Mouse (Mus musculus): Measurements from ENCODE around the gene Ddx39.

The Ddx39 gene

DNA sequence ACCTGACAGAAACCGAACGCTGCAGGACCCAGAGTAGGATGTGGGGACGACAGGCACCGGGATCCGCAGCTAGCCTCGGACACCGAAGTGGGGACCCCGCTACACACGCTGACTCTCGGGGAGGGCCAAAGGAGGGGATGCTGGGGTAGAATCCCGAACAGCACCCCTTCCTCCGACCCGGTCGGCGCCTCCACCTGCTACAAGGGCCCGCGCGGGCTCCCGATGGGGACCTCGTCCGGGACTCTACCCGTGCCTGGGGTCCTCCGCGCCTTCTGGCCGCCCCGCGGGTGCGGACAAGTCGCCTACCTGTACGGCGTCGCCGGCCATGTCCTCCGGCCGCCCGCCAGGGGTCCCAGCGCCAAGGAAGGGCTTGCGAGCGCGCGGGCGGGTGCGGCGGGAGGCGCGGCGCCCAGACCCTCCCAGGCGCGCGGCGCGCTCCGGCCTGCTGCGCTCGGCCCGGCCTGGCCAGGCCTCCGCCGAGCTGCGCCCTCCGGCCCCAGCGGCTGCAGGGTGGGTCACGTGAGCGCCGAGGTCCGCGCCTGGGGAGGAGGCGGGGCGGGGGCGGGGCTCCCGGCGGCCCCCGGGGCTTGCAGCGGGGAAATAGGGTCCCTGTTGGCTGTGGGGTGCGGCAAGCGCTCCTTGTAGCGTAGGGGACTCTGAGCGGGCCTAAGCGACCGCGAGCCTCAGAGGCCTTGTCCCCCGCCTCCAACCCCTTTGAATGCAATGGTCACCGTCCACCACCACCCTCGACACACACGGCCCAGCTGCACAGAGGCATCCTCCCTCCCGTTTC is 16.1 kb upstream of the Ddx39 start, which contains the start of gene Pkn1:
Gene Pkn1 (minus strand): TSS at position 519 of the 793 bp plus-strand sequence.
- DNase-seq (ENCODE audit: low read depth): peak; percentile 79

DNA sequence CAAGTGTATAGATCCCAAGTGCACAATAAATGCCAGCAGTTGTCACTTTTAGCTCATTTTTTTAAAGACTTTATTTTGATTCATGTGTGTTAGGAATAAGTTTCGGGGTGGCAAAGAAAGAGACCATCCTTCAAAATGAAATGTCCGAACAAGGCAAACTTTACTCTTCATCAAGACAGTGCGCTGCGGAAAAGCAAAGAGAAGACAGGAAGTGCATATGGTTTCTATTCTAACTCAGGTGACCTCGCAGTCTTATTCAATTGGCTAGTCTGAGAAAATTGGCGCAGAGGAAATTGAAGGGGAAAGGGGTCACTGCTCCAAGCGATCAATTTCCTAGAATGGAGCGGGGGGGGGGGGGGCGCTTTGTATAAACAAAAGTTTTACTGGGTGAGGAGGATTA is 15.4 kb upstream of the Ddx39 start:
- DNase-seq (ENCODE audit: low read depth): peak; percentile 85

DNA sequence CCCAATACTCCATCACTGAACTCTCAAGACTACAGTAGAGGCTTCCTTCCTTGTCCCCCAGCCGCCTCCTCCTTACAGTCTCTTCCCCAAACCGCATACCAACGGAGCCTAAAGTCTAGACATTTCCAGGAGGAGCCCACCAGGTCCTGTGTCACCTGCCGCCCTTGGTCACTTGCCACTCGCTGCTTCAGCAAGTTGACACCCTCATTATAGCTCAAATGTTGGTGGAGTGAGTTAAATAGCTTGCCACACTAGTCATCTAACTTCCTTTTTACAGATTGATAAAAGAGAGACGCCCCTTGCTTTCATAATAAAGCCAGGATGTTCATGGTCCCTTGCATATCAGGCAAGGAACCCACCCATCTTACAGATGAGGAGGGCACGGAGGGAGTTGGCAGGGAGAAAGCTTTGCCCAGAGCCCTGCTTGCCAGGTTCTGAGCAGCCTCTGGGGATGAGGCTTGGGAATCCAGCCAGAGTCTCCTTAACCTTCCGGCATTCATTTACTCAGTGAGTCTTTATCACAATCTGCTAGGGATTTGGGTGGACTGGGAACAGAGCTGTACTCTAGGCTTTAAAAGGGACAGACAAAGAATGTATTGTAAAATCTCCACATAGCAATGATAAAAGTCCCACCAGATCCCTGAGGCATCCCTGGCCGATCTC is 14.4 kb upstream of the Ddx39 start:
- DNase-seq (ENCODE audit: low read depth): no peak

DNA sequence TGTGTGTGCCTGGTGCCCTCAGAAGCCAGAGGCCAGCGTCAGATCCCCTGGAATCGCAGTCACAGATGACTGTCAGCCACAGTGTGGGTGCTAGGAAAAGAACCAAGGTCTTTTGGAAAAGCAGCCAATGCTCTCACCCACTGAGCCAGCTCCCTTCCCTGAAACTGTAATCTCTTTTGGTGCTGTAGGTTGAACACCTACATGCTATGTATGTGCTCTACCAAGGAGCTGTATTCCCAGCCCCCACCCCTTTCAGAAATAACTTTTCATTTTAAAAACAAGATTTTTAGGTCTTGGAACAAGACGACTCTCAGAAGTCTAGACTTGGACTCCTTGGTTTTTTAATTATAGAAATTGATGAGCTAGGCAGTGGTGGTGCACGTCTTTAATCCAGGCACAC is 11.6 kb upstream of the Ddx39 start:
- DNase-seq (ENCODE audit: low read depth): no peak

DNA sequence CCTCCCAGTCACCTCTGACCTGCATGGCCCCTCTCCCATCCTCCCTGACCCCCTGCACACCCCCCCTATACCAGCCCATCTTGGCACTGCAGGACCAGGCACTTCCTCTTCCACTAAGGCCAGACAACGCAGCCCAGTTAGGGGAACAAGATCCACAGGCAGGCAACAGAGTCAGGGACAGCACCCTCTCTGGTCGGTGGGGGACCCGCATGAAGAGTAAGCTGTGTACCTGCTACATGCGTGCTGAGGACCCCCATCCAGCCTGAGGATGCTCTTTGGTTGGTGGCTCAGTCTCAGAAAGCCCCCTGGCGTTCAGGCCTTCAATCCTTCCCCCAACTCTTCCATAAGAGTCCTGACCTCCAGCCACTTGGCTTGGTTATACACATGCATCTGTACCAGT is 8.6 kb upstream of the Ddx39 start:
- DNase-seq (ENCODE audit: low read depth): no peak

DNA sequence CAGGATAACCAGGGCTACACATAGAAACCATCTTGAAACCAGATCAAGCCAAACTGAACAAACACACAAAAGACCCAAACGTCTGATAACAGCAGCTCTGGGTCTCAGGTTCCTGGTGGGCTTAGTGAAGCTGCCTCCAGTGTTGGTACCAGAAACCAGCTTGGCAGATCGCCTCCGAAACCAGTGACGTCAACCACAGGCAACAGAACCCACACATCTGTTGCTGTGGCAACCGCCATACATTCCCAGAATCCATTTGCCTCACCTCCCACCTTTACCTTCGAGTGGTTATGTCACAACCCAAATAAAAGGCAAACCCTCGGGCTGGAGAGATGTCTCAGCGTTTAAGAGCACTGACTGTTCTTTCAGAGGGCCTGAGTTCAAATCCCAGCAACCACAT is 7.4 kb upstream of the Ddx39 start:
- no peak for DNase-seq (ENCODE audit: low read depth)

DNA sequence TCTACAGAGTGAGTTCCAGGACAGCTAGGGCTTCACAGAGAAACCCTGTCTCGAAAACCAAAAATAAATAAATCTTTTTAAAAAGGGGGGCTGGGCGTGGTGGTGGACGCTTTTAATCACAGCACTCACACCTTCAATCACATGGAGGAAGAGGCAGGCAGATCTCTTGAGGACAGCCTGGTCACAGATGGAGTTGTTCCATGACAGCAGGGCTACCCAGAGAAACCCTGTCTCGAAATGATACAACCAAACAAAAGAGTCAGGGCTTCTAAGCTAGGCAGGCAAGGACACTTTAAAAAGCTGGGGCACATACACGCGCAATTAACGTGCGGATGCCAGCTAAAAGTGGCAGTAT is 324 bp upstream of the Ddx39 start:
- DNase-seq (ENCODE audit: low read depth): no peak

DNA sequence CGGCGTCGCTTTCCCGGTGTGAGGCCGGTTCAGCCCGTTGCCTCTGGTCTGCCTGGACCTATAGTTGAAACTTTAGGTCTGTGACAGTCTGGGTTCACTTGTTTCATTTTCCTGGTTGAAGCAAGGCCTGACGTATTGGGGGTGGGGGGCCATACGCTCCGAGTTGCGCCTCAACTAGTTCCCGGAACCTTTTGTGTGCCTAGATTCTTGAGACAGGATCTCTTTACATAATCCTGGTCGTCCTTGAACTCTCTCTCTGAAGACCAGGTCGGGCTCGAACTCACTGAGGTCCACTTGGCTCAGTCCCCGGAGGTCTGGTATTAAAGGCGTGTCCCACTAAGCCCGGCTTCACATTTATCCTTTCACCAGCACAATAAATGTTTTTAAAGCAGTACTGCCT is 794 bp downstream of the Ddx39 start:
- DNase-seq (ENCODE audit: low read depth): no peak

DNA sequence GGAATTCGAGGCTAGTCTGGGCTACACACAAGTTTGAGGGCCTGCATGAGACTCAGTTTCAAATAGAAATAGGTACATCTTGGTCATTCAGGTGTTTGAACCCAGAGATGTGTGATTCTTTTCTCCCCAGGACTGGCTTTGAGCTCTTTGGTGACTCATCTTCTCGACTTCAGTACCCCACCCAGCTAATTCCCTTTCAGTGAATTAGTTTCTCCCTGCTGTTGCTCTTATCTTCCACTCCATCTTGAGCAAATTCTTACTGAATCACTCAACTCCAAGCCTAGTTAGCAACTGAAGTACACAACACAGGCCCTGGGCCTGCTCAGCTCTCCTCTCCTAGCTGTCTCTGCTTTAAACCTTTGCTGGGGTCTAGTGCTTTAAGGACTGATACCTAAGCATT is 1.6 kb downstream of the Ddx39 start:
- no peak for DNase-seq (ENCODE audit: low read depth)

DNA sequence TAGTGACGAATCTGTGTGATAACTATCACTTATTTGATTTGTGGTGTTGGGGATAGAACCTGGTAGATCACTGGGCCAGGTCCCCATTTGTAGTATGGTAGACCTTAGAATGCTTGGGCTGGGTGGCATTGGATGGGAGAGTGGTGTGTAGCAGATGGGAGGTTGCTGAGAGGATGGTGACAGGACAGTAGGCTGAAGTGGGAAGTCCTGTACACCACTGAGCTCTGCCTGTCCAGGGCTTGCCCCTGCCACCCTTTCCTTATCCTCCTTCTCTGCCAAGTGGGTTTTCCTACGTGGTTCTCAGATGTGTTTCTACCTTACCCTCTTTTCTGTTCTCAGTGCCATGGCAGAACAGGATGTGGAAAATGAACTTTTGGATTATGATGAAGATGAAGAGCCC is 4.1 kb downstream of the Ddx39 start:
- no peak for DNase-seq (ENCODE audit: low read depth)

DNA sequence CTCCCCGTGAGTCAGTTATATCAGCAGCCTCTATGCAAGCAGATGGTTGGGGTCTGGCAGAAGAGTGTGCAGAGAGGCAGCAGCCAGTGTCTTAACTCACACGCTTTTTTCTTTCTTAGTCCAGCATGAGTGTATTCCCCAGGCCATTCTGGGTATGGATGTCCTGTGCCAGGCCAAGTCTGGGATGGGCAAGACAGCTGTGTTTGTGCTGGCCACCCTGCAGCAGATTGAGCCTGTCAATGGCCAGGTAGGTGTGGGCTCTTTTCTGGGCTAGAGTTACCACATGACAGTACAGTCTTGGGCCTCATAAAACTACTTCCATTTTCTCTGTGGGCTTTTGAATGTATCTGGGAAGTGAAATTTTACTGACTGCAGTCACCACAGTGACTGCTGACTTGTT is 4.7 kb downstream of the Ddx39 start:
- no peak for DNase-seq (ENCODE audit: low read depth)

DNA sequence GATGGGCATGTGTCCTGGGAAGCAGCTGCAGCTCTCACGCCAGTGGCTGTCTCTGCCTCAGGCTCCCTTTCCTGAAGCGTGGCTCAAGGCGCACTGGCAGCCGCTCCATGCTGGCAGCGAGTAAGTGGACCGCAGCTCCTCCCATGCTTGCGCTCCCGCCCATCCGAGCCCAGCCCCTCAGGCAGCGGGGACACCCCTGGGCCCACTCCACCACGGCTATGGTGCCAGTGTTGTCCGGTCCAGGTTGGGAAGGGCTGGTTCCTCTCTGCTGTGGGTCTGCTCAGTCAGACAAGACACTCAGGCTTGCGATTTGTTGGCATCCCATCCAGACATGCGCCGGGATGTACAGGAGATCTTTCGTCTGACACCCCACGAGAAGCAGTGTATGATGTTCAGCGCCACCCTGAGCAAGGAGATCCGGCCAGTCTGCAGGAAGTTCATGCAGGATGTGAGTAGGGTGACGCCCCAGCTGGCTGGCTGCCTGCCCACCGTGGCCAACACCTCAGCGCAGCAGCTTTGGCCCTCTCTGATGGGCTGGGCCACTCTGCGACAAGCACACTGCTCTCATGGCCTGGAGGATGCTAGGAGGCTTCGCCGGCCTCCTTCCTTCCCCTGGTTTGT is 6.5 kb downstream of the Ddx39 start:
- DNase-seq (ENCODE audit: low read depth): no peak

DNA sequence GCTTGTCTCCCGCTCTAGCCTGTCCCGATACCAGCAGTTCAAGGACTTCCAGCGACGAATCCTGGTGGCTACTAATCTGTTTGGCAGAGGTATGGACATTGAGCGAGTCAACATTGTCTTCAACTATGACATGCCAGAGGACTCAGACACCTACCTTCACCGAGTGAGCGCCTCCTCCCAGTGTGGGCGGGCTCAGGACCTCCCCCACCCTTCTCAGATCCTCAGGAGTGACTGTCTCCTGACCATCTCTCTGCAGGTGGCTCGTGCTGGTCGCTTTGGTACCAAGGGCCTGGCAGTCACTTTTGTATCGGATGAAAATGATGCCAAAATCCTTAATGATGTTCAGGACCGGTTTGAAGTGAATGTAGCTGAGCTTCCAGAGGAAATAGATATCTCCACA is 7.7 kb downstream of the Ddx39 start:
- no peak for DNase-seq (ENCODE audit: low read depth)

DNA sequence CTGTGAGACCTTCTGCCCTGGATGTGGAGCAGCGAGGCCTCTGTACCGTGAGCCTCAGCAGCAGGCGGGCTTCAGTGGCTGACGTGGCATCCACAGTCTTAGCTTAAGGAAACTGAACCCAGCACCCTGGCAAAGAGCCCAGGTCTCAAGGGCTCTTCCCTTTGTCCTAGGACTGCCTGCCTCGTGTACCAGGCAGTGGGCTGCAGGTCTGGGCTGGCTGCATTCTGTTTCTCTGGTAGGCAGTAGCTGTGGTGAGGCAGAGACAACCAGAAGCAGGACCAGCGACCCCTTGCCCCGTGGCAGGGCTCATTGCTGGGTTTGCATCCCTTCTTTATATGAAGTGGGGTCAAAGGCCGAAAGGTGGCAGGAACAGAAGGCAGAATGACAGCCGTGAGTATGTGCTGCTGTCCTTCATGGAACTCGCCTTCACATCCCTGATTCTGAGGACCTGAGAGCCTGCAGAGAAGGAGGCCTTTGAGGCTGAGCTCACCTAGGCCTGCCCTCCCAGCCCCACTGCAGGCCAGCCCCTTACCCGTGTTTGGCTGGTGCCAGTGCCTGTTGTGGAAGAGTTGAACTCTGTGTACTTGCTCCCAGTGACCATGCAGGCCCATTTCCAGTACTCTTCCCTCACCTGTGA is 8.6 kb downstream of the Ddx39 start:
- no peak for DNase-seq (ENCODE audit: low read depth)

DNA sequence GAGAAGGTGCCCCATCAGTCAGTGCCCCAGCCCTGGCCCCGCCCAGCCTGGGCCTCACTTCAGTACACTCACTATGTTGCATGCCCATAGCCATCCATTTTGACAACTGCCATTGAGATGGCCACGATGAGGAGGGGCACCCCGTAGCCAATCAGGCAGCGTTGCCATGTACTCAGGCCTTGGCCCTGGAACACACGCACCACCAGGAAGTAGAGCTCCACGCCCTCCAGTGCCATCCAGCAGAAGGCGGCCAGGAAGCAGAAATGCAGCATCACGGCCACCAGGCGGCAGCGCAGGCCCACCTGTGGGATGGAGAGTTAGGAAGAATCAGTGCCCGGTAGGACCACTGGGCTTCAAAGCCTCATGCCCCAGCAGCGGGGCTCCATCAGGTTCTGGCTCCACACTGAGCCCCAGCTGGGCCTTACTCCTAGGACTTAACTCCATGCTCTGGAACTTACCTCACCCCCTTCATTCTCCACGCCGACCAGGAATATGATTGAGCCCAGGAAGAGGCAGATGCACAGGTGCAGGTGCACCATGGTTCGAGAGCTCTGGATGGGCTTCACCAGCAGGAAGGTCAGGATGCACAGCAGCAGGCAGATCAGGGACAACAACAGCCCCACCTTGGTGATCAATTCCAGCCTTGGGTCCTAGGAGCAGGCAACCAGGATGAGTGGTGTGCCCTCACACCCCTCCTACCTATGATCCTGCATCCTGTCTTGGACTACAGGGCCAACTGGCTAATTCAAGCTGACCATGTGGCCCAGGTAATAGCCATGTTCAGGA is 9.9 kb downstream of the Ddx39 start:
- peak; percentile 84 for DNase-seq (ENCODE audit: low read depth)

DNA sequence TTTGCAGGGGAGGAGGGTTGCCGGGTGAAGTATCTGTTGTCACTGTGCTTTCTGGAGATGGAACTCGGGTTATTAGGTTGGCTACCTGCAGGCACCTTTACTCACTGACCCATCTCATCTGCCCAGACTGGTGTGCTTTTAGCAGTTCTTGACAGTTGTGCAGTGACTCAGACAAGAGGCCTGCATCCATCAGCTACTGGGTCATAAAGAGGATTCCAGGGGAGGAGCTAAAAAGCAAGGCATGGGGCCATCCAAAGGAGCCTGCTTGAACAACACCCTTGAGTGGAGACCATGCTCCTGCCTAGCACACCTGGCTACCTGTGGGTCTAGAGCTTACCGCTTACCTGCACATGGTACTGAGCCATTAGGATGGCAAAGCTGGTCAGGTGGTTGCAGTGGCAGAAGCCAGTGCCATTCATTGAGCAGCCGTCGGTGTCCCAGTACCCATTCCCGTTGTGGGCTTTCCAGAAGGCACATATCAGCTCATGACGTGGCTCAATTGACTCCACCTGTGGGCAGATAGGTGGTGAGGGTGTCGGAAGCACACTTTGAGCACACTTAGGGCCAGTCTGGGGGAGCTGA is 10.6 kb downstream of the Ddx39 start:
- no peak for DNase-seq (ENCODE audit: low read depth)

DNA sequence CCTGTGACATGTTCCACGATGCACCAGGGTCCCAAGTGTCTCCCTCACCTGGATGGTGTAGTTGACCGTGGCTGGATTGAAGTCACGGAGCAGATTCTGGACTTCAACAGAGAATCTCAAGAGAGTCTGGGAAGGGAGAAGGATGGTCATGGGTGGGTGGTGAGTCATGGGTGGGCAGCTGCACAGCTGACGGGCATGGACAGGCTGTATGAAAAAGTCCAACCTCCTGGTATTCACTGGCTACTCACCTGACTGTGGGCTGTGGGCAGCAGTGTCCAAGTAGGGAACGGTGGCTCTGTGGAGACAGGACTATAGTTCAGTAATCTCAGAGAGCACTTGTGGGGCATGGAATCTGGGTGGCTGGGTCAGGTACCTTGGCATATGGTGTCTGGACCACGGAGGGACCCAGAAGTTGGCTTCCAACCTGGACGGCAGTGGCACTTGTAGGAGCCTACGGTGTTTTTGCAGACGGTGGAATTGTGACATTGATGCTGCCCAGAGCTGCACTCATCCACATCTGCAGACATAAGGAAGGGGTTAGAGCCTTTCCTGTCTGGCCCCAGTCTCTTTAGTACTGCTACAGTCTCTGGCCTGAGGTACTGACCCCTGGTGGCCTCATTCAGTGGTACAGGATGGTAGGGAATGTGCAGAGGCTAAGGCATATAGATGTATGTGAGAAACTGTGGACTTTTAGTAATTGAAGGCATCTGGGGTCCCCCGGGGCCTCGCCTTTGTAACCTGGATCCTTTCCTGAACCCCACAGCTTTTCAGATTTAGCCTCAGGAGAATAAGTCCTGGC is 14.2 kb downstream of the Ddx39 start:
- DNase-seq (ENCODE audit: low read depth): peak; percentile 65

DNA sequence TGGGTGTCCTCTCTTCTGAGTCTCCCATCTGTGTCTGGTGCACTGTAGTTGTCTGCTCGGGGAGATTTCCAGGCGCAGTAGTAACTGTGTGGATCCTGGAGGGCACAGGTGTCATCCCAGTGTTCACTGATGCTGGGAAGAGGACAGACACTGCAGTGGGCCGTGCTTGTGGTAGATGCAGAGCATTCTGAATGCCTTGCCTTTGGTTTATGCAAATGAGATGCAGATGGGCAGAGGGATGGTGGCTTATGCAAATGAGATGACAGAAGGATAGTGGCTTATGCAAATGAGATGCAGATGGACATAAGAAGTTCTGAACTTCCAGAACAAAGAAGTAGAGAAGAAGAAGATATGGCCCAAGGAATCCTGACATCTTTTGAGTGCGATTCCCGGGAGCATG is 16.9 kb downstream of the Ddx39 start:
- DNase-seq (ENCODE audit: low read depth): no peak

DNA sequence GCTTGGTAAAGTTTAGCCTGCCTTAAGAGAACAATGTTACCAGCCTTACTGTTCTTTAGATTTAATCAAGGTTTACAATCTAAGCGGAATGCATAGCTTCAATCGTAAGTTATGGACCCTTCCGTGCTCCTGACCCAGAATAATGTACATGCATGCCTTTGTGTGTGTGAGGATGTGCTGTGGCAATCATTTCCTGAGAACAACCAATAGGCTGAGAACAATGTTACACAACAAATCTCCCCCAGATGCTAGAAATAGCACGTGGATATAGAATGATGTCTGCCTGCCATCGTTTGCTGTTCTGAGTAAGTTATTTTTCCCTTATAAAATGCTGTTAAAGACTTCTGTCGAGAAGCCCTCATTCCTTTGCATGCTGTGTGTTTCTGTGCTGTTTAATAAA is 17.9 kb downstream of the Ddx39 start:
- DNase-seq (ENCODE audit: low read depth): no peak

DNA sequence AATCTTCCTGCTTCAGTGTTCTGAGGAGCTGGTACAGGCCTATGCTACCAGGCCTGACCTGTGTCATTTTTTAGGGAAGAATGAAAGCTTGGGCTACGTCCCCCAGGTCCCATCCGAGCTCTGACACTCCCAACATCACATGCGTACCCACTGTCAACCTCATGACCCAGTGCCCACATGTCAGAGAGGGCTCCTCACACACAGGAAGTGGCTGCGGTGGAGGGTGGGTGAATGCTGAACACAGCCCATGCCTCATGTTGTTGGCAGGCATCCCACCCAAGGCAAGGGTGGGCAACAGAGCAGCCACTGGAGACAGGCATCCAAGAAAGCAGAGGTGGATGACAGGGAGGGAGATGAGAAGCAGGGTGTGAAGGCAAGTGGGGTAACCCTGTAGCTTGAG is 21.7 kb downstream of the Ddx39 start:
- peak; percentile 84 for DNase-seq (ENCODE audit: low read depth)

DNA sequence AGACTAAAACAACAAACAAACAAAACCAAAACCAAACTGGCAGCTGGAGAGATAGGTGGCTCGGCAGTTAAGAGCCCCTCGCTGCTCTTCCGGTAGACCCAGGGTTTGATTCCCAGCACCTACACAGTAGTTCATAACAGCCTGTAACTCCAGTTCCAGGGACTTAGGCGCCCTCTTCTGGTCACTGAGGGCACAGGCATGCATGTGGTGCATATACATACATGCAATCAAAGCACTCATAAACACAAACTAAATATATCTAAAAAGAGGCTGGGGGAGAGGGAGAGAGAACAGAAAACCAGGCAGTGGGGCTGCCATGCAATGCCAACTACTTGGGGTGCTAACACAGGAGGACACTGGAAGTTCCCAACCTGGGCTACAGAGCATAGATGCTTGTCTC is 22.4 kb downstream of the Ddx39 start:
- peak; percentile 58 for DNase-seq (ENCODE audit: low read depth)

Data from induced T-regulatory cell, adult 2 months (primary cell).